In the genomic region with DNA sequence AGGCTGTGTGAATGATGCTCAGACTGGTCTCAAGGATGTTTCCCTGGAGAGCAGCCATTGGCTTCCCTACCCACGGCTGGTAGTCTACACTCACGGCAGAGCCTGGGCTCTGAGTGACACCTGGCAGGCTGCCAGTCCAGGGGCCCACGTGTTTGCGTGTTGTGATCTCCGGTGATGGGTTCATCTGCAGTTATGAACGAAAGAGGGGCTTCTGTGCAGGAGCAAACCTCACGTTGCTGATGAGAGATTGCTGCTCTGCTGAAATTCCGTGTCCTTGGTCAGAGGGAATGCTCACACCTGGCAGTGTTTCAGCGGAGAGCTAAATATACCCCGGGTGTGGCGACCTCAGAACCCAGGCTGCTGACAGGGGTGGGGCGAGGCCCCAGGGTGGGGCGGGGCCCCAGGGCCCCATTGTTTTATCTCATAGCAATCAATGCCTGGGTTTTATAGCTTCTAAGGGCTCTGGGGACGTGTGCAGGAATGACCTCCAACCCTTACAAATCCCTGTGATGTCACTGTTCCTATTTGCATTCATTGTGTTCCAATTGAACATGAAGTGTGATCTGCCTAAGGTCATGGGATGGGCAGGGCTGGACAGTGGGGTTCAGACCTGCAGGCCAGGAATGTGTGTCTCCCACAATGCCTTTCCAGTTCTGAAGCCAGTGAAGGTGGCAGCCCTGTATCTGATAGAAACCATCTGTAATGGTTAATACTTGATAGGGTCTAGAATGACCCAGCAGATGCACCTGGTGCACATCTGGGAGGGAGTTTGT, we compare ENCODE assay signal across 8 mouse cellular contexts. TPM values are rescaled to one million over a fixed set of nuclear protein-coding genes. Genes with fewer than 3 reads are reported as not detected.
DNase-seq lines count a peak whose midpoint lies in the region; ATAC-seq and TF ChIP-seq lines count a peak whose summit lies in the region.

No protein-coding gene starts in this region.

- H3K27me3 ChIP-seq in heart, postnatal 0 days (ENCODE audit: control insufficient read depth, insufficient read depth, low read length): no peaks in the 10 kb centered on the region
- H3K27me3 ChIP-seq in forebrain, embryonic 16.5 days (replicated peaks; ENCODE audit: control insufficient read depth, insufficient read depth, low read length): no peaks in the 10 kb centered on the region

- TF ChIP-seq EP300 in heart, postnatal 0 days (IDR thresholded peaks at IDR 0.05; ENCODE audit: low read depth): no peak

- H3K4me2 ChIP-seq in heart, postnatal 0 days (ENCODE audit: low read depth, low read length): peak overlapping the region; percentile 33; the same call in 1 of the 2 replicates
- no peak overlapping the region for H3K4me2 ChIP-seq in forebrain, embryonic 16.5 days (ENCODE audit: low read length)

- no peak overlapping the region for H3K9ac ChIP-seq in heart, postnatal 0 days (replicated peaks; ENCODE audit: low read depth, low read length)
- H3K9ac ChIP-seq in forebrain, embryonic 16.5 days (replicated peaks; ENCODE audit: low read depth, low read length): no peak overlapping the region

- H3K9me3 ChIP-seq in heart, postnatal 0 days (replicated peaks; ENCODE audit: control insufficient read depth, low read length): no peaks in the 10 kb centered on the region
- no peaks in the 10 kb centered on the region for H3K9me3 ChIP-seq in forebrain, embryonic 16.5 days (ENCODE audit: control insufficient read depth, low read length)

- peak; percentile 64 for ATAC-seq in heart, postnatal 0 days (ENCODE audit: insufficient read depth, low read depth)
- no peak for ATAC-seq in forebrain, embryonic 16.5 days

- no peak overlapping the region for H3K4me3 ChIP-seq in heart, postnatal 0 days (ENCODE audit: low read depth, low read length)
- H3K4me3 ChIP-seq in forebrain, embryonic 16.5 days (replicated peaks; ENCODE audit: low read length): no peak overlapping the region

- intact Hi-C loops in left cerebral cortex, postnatal 10 days (cut with DNase I): no loop called here

- no peak for TF ChIP-seq CTCF in heart, postnatal 0 days (IDR thresholded peaks at IDR 0.05; ENCODE audit: low read depth)

- DNase-seq in right cerebral cortex, adult 18-20 months: peak; percentile 54
- no peak for DNase-seq in right cerebral cortex, postnatal 4 days
- DNase-seq in adrenal gland, postnatal 25 days: peak; percentile 74
- DNase-seq in heart, postnatal 0 days (ENCODE audit: low spot score): peak; percentile 77
- peak; percentile 37 for DNase-seq in thymus, postnatal 25 days
- no peak for DNase-seq in left cerebral cortex, postnatal 10 days (ENCODE audit: extremely low spot score in 1 of 2, low spot score in 2 of 2)
- no peak for DNase-seq in urinary bladder, postnatal 36 days (ENCODE audit: low spot score in 2 of 2)

- peaks cover 61% of the 10 kb centered on the region for H3K4me1 ChIP-seq in heart, postnatal 0 days (ENCODE audit: control insufficient read depth, insufficient read depth)
- peaks cover 4% of the 10 kb centered on the region; the same call in 1 of the 2 replicates for H3K4me1 ChIP-seq in forebrain, embryonic 16.5 days (replicated peaks; ENCODE audit: control insufficient read depth, insufficient read depth, low read length)

- peak overlapping the region; percentile 73 for H3K27ac ChIP-seq in heart, postnatal 0 days (ENCODE audit: low read depth)
- H3K27ac ChIP-seq in forebrain, embryonic 16.5 days (ENCODE audit: low read length): no peak overlapping the region

- WGBS in heart, postnatal 0 days: 18% methylated on average over 14 of the region's 14 CpGs
- WGBS in forebrain, embryonic 16.5 days: 46% methylated on average over 14 of the region's 14 CpGs

- no peaks in the 10 kb centered on the region for H3K36me3 ChIP-seq in heart, postnatal 0 days (replicated peaks; ENCODE audit: control insufficient read depth, insufficient read depth, low read length)
- H3K36me3 ChIP-seq in forebrain, embryonic 16.5 days (ENCODE audit: control insufficient read depth, insufficient read depth): no peaks in the 10 kb centered on the region

RNA-seq across cellular contexts. Expression of gene Ablim2, which starts 13.4 kb away (rescaled TPM):
- 6.0 and 7.8 TPM in 2 replicates for total RNA-seq in adrenal gland, postnatal 25 days (2021)
- total RNA-seq in heart, postnatal 0 days (2014; rRNA removed; ENCODE audit: low replicate concordance): 10.9 and 22.1 TPM in 2 replicates
- polyA plus RNA-seq in heart, postnatal 0 days (2015; fragmentation: Nextera tagmentation; extraction: Ambion mirVana): 8.3 and 8.8 TPM in 2 replicates
- 10 to 100 TPM; 73.1 to 80.7 TPM for total RNA-seq in left cerebral cortex, postnatal 10 days (2021)
- polyA plus RNA-seq in forebrain, embryonic 16.5 days (2015; fragmentation: Nextera tagmentation; extraction: Ambion mirVana): 9.4 and 16.3 TPM in 2 replicates

RNA-seq across cellular contexts. Expression of gene Sh3tc1, which starts 31.3 kb away (rescaled TPM):
- 10.6 and 13.9 TPM in 2 replicates for total RNA-seq in adrenal gland, postnatal 25 days (2021)
- total RNA-seq in heart, postnatal 0 days (2014; rRNA removed; ENCODE audit: low replicate concordance): 11.4 and 15.2 TPM in 2 replicates
- 6.8 and 9.4 TPM in 2 replicates for polyA plus RNA-seq in heart, postnatal 0 days (2015; fragmentation: Nextera tagmentation; extraction: Ambion mirVana)
- total RNA-seq in left cerebral cortex, postnatal 10 days (2021): 1 to 10 TPM; 2.8 to 4.1 TPM
- 2.3 and 2.8 TPM in 2 replicates for polyA plus RNA-seq in forebrain, embryonic 16.5 days (2015; fragmentation: Nextera tagmentation; extraction: Ambion mirVana)

Comparison
In these comparisons a context has a peak if more than half of its experiments do, and no peak if none do; other contexts are left out.
1. DNase-seq: peak in right cerebral cortex, adult 18-20 months (single experiment), adrenal gland, postnatal 25 days (single experiment), heart, postnatal 0 days (single experiment) and thymus, postnatal 25 days (single experiment); none in right cerebral cortex, postnatal 4 days (single experiment), left cerebral cortex, postnatal 10 days (0 of 2) and urinary bladder, postnatal 36 days (0 of 2).